Mouse (Mus musculus) hindbrain, embryonic 13.5 days (tissue): Measurements from ENCODE around the gene Usp8. TPM values are rescaled to one million over a fixed set of nuclear protein-coding genes. Genes with fewer than 3 reads are reported as not detected.

Experiments used
- ATAC-seq: fragments of 200-750 bp; cut with Nextera tagmentation; 2 replicates; pipeline ENCODE4 v1.8.0; 2017; ENCODE audit warnings: moderate TSS enrichment; ENCODE audit not compliant: low FRiP score
- H3K27ac ChIP-seq: fragments of 300-500 bp; sonication (generic); 2 replicates; pipeline ENCODE4 v1.5.1; 2015; ENCODE audit warnings: inconsistent platforms, mild to moderate bottlenecking, moderate library complexity
- H3K27me3 ChIP-seq: fragments of 300-500 bp; sonication (generic); 2 replicates; pipeline ENCODE4 v1.6.1; 2015; ENCODE audit warnings: mild to moderate bottlenecking, inconsistent platforms
- H3K36me3 ChIP-seq: fragments of 300-500 bp; sonication (generic); 2 replicates; pipeline ENCODE4 v1.6.1; 2015; ENCODE audit warnings: mild to moderate bottlenecking, inconsistent platforms
- H3K4me1 ChIP-seq: fragments of 300-500 bp; sonication (generic); replicated peaks from 2 replicates; pipeline ENCODE4 v1.6.1; 2015; ENCODE audit warnings: inconsistent platforms
- H3K4me2 ChIP-seq: fragments of 300-500 bp; sonication (generic); 2 replicates; pipeline ENCODE4 v1.6.1; 2015; ENCODE audit warnings: inconsistent platforms, mild to moderate bottlenecking, moderate library complexity
- H3K4me3 ChIP-seq: fragments of 300-500 bp; sonication (generic); 2 replicates; pipeline ENCODE4 v1.5.1; 2015; ENCODE audit warnings: mild to moderate bottlenecking, inconsistent platforms
- H3K9ac ChIP-seq: fragments of 300-500 bp; sonication (generic); 2 replicates; pipeline ENCODE4 v1.6.1; 2015; ENCODE audit warnings: mild to moderate bottlenecking, inconsistent platforms
- H3K9me3 ChIP-seq: fragments of 300-500 bp; sonication (generic); 2 replicates; pipeline ENCODE4 v1.6.1; 2016; ENCODE audit warnings: inconsistent platforms
- WGBS: fragments of 180-500 bp; shearing (Covaris S2); methylation state at CpG from one replicate; pipeline ENCODE4 v1.1.7; 2015; 5-methylcytosine and 5-hydroxymethylcytosine counted together
- polyA plus RNA-seq: library from polyadenylated mRNA; unstranded; fragments of >200 nt; fragmentation: Nextera tagmentation; extraction: Ambion mirVana; gene quantifications from 2 replicates; pipeline ENCODE4 v1.2.1, GENCODE M21; 2015

The Usp8 gene
- polyA plus RNA-seq, 1 experiment from 2014 or later = 29.4 TPM

DNA sequence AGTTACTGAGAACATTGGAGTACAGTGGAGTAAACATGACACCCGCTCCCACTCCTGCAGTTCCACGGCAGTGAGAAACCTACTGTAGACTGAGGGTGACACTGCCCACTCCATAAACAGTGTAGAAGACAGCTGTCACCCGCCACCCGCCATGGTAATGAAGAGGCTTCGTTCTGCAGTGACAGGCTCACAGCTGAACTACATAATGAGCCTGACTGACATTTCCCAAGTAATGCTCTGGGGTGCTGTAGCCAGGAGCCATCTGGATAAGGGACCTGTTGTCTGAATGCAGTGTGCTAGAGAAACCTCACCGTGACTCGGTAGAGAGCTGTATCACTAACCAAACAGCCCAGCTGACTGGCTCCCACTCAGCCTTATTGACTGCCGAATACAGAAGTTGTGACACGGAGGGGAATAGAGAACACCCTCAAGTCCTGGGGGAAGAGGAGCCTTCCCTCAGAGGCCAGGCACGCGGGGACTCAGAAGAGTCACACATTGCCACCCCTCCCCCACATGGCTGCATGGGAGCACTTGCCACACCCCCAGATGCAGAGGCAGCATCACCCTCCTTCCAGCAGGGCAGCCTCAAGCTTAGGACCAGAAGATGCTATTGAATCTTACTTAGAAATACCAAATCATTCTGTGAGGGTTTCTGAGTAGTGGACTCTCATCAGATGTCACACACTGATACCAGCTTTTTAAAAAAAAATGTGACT, 58.9 kb downstream of the Usp8 start:
- ATAC-seq = peak; percentile 77
- Histone ChIP-seq H3K4me1 (peaks cover 11% of the 10 kb centered on the region), H3K36me3 (peaks cover 30% of the 10 kb centered on the region), H3K4me3 (no peak overlapping the region), H3K9ac (no peak overlapping the region), H3K9me3 (no peaks in the 10 kb centered on the region), H3K27ac (0 out of 2 replicates have a peak overlapping the region, but pooled peaks have one; percentile 2), H3K27me3 (no peaks in the 10 kb centered on the region), H3K4me2 (0 out of 2 replicates have a peak overlapping the region, but pooled peaks have one; percentile 2)
- WGBS = 30% methylated on average over 11 of the region's 11 CpGs

DNA sequence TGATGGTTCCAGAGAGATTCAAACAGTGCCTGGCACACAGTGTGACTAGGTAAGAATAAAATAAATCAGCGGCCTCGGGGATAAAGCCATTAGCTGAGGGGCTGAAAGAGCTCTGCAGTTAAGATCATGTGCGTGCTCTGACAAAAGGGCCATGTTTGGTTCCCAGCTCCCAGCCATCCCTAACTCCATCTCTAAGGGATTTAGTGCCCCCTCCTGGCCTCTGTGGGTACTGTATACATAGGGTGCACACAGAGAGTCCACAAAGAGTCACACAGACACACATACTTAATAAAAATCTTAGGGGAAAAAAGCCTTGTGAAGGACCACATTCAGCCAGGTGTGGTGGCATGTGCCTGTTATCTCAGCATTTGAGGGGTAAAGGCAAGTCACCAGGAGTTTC, 60.5 kb downstream of the Usp8 start:
- Histone ChIP-seq H3K36me3 (peaks cover 14% of the 10 kb centered on the region), H3K4me3 (no peak overlapping the region), H3K9me3 (no peaks in the 10 kb centered on the region), H3K27me3 (no peaks in the 10 kb centered on the region), H3K4me1 (peaks cover 11% of the 10 kb centered on the region), H3K4me2 (no peak overlapping the region), H3K27ac (no peak overlapping the region), H3K9ac (no peak overlapping the region)
- 100% methylated on average over 3 of the region's 3 CpGs for WGBS
- no peak for ATAC-seq

DNA sequence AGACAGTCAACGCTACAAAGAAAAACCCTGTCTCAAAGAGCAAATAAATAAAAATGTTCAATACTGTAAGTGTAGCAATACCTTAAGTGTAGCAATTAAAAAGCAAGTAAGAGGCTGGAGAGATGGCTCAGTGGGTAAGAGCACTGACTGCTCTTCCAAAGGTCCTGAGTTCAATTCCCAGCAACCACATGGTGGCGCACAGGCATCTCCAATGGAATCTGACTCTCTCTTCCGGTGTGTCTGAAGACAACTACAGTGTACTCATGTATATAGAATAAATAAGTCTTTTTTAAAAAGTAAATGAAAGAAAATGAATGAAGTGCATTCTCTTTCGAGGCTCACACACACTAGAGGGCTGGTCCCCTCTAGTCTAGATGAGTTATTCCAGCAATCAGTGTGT, 61.1 kb downstream of the Usp8 start:
- Histone ChIP-seq H3K9me3 (no peaks in the 10 kb centered on the region), H3K4me1 (peaks cover 11% of the 10 kb centered on the region), H3K36me3 (peaks cover 9% of the 10 kb centered on the region; the same call in 1 of the 2 replicates), H3K4me2 (no peak overlapping the region), H3K9ac (no peak overlapping the region), H3K4me3 (no peak overlapping the region), H3K27ac (no peak overlapping the region), H3K27me3 (no peaks in the 10 kb centered on the region)
- no peak for ATAC-seq
- 78% methylated on average over 4 of the region's 4 CpGs for WGBS

GRCm38 (mm10) chr2:126769431-126770181, 62.5 kb downstream of the Usp8 start:
- 72% methylated on average over 19 of the region's 19 CpGs for WGBS

DNA sequence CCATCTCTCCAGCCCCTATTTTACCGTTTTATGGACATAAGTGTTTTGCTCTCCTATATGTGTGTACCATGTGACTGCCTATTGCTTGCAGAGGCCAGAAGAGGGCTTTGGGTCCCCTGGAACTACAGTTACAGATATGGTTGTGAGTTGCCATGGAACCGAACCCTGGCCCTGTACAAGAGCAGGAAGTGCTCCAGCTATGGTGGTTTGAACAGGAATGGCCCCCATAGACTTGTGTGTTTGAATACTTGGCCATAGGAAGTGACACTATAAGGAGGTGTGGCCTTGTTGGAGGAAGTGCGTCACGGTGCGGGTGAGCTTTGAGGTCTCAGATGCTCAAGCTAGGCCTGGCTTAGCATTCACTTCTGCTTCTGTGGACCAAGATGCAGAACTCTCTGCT, 65.1 kb downstream of the Usp8 start:
- no peaks in the 10 kb centered on the region for H3K27me3 ChIP-seq
- no peaks in the 10 kb centered on the region for H3K9me3 ChIP-seq
- H3K4me3 ChIP-seq = no peak overlapping the region
- no peak overlapping the region for H3K9ac ChIP-seq
- no peak overlapping the region for H3K4me2 ChIP-seq
- no peak overlapping the region for H3K27ac ChIP-seq
- H3K36me3 ChIP-seq = no peaks in the 10 kb centered on the region
- H3K4me1 ChIP-seq = no peaks in the 10 kb centered on the region
- no peak for ATAC-seq
- WGBS = 98% methylated on average over 5 of the region's 5 CpGs

More at GRCm38 (mm10) chr2:126769431-126770181, 62.5 kb downstream of the Usp8 start:
- Histone ChIP-seq H3K4me3 (no peak overlapping the region), H3K9me3 (no peaks in the 10 kb centered on the region), H3K27me3 (no peaks in the 10 kb centered on the region), H3K36me3 (0 out of 2 replicates have a peak, but pooled peaks cover 1% of the 10 kb centered on the region), H3K4me2 (no peak overlapping the region), H3K27ac (no peak overlapping the region), H3K9ac (no peak overlapping the region), H3K4me1 (peaks cover 11% of the 10 kb centered on the region)
- no peak for ATAC-seq

DNA sequence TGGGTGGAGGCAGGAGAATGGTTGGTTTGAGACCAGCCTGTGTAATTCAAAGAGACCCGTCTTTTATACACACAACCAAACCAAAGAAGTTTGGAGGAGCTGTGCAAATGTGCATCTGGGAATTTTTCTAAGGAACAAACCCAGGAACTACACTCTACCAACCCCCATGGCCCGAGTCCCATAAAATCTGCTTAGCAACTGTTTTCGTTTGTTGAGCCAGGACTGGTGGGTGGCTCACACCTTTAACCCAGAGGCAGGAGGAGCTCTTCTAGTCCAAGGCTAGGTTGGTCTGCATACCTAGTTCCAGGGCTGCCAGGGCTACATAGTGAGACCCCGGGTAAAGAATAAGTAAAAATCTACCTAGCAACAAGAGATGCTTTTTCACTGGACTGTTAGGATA, 68.8 kb downstream of the Usp8 start:
- no peak for ATAC-seq
- no peak overlapping the region for H3K4me2 ChIP-seq

GRCm38 (mm10) chr2:126776416-126776815, 69.3 kb downstream of the Usp8 start:
- H3K4me2 ChIP-seq = no peak overlapping the region
- WGBS = 76% methylated on average over 1 of the region's 1 CpGs
- H3K27me3 ChIP-seq = no peaks in the 10 kb centered on the region
- no peak overlapping the region for H3K27ac ChIP-seq
- no peaks in the 10 kb centered on the region for H3K36me3 ChIP-seq
- no peaks in the 10 kb centered on the region for H3K9me3 ChIP-seq
- no peak overlapping the region for H3K9ac ChIP-seq
- no peak for ATAC-seq
- no peaks in the 10 kb centered on the region for H3K4me1 ChIP-seq
- H3K4me3 ChIP-seq = no peak overlapping the region

More for the DNA sequence above, 68.8 kb downstream of the Usp8 start:
- no peak overlapping the region for H3K27ac ChIP-seq
- H3K9me3 ChIP-seq = no peaks in the 10 kb centered on the region
- no peak overlapping the region for H3K4me3 ChIP-seq
- H3K4me1 ChIP-seq = no peaks in the 10 kb centered on the region
- WGBS = 68% methylated on average over 4 of the region's 4 CpGs
- no peaks in the 10 kb centered on the region for H3K36me3 ChIP-seq
- no peaks in the 10 kb centered on the region for H3K27me3 ChIP-seq
- H3K9ac ChIP-seq = no peak overlapping the region

DNA sequence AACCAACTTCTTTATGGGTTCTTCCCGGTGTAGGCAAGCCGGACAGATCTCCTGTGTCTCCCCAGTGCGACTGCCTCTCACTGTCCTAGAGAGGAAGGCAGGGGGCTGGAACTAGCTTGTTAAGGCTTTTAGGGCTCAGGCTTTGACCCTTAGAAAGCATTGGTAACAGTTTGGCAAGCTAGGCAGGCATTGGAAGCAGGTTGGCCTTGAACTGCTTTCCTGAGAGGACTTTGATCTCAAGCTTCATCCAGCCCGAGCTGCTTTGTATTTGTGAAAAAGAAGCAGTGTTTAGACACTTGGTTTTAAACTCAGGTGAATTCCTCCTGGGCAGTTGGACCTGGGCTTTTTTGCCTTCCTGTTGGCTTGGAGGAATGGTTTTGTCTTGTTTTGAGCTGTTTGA, 71.7 kb downstream of the Usp8 start:
- H3K27me3 ChIP-seq = no peaks in the 10 kb centered on the region
- WGBS = 88% methylated on average over 4 of the region's 4 CpGs
- ATAC-seq = no peak

GRCm38 (mm10) chr2:126780286-126780685, 73.2 kb downstream of the Usp8 start:
- Histone ChIP-seq H3K4me2 (no peak overlapping the region), H3K9ac (no peak overlapping the region), H3K4me3 (no peak overlapping the region), H3K27ac (no peak overlapping the region), H3K4me1 (no peaks in the 10 kb centered on the region), H3K27me3 (no peaks in the 10 kb centered on the region), H3K36me3 (no peaks in the 10 kb centered on the region), H3K9me3 (no peaks in the 10 kb centered on the region)
- WGBS = 88% methylated on average over 10 of the region's 10 CpGs
- ATAC-seq = no peak

More for the DNA sequence above, 71.7 kb downstream of the Usp8 start:
- Histone ChIP-seq H3K27ac (no peak overlapping the region), H3K9me3 (no peaks in the 10 kb centered on the region), H3K4me2 (no peak overlapping the region), H3K4me3 (no peak overlapping the region), H3K9ac (no peak overlapping the region), H3K36me3 (no peaks in the 10 kb centered on the region), H3K4me1 (no peaks in the 10 kb centered on the region)

- 94% methylated on average over 1 of the region's 1 CpGs for WGBS
- H3K4me1 ChIP-seq = no peaks in the 10 kb centered on the region
- ATAC-seq = no peak
These were observed 74.3 kb downstream of the Usp8 start for GRCm38 (mm10) chr2:126781478-126781877.

GRCm38 (mm10) chr2:126782433-126782832, 75.3 kb downstream of the Usp8 start:
- Histone ChIP-seq H3K9ac (no peak overlapping the region), H3K4me2 (no peak overlapping the region), H3K4me1 (no peaks in the 10 kb centered on the region), H3K27ac (no peak overlapping the region), H3K27me3 (no peaks in the 10 kb centered on the region), H3K36me3 (no peaks in the 10 kb centered on the region), H3K4me3 (no peak overlapping the region), H3K9me3 (no peaks in the 10 kb centered on the region)
- no peak for ATAC-seq
- WGBS = 83% methylated on average over 3 of the region's 3 CpGs

More at GRCm38 (mm10) chr2:126781478-126781877, 74.3 kb downstream of the Usp8 start:
- no peaks in the 10 kb centered on the region for H3K9me3 ChIP-seq
- no peak overlapping the region for H3K4me2 ChIP-seq
- no peaks in the 10 kb centered on the region for H3K36me3 ChIP-seq
- no peaks in the 10 kb centered on the region for H3K27me3 ChIP-seq
- no peak overlapping the region for H3K4me3 ChIP-seq
- no peak overlapping the region for H3K27ac ChIP-seq
- no peak overlapping the region for H3K9ac ChIP-seq

DNA sequence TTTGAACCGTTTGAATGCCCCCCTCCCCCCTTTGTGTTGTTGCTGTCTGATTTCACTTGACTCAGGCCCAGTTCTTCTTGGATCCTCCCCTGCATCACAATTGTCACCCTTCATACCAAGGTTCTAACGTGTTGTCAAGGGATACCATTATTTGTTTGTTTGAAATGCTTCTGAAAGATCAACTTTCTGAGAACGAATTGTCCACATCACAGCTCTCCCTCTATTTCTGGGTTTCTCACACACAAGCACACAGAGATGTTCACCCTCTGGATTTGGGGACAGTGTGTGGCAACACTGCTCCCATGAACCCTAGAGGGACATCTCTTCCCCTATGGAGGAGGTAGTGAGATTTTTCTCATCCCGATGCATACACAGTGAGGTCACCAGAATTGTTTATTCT, 76.2 kb downstream of the Usp8 start, which contains the start of gene Usp50:
TSS of gene Usp50 (minus strand) at position 101 of the 400 bp plus-strand sequence.
- Histone ChIP-seq H3K27ac (no peak within 1 kb of the TSS), H3K4me2 (no peak within 1 kb of the TSS), H3K27me3 (no peaks in the 10 kb centered on the region), H3K36me3 (no peaks in the 10 kb centered on the region), H3K4me1 (0 out of 2 replicates have a peak, but pooled peaks cover 3% of the 10 kb centered on the region), H3K4me3 (no peak within 1 kb of the TSS), H3K9me3 (no peaks in the 10 kb centered on the region), H3K9ac (peak within 1 kb of the TSS; percentile 9; the same call in 1 of the 2 replicates)
- 59% methylated on average over 4 of the region's 4 CpGs for WGBS
- no peak for ATAC-seq
